Mouse (Mus musculus) left cerebral cortex, postnatal 36 days (tissue): ENCODE results near the gene Tgfbr3. TPM values are rescaled to one million over a fixed set of nuclear protein-coding genes. Genes with fewer than 3 reads are reported as not detected.
A peak's percentile ranks its signal among the peaks of the same experiment; 100 is the strongest.

Experiments
- DNase-seq, 2 experiments: peaks; one replicate each; pipeline ENCODE4 v3.0.0; 2021 to 2022; ENCODE audit warnings: low spot score in 2 of 2, mixed read lengths in 1 of 2
- intact Hi-C: fragments of 180-260 bp; cut with DNase I; formaldehyde crosslinking; loops from one replicate; pipeline ENCODE4 v1.15.1; 2025
- total RNA-seq, 2 experiments: library from RNA; stranded (reverse); gene quantifications; 2 replicates each; pipeline ENCODE4 v1.2.3; 2021

Gene Tgfbr3
- total RNA-seq, 2 experiments from 2014 or later: 7.9 to 10.1 TPM

- DNase-seq: no peak
- intact Hi-C loops: no loop called here
These were observed 189.8 kb downstream of the Tgfbr3 start for GRCm38 (mm10) chr5:107099634-107100033.

- intact Hi-C loops: no loop called here
- no peak for DNase-seq
These were observed 190.4 kb downstream of the Tgfbr3 start for GRCm38 (mm10) chr5:107099076-107099475.

- intact Hi-C loops: no loop called here
- DNase-seq: no peak
These were observed 191.4 kb downstream of the Tgfbr3 start for GRCm38 (mm10) chr5:107098007-107098406.

- DNase-seq: no peak
- intact Hi-C loops: no loop called here
These were observed 192.1 kb downstream of the Tgfbr3 start for GRCm38 (mm10) chr5:107097314-107097713.

GRCm38 (mm10) chr5:107094233-107094632 lies 195.2 kb downstream of the Tgfbr3 start:
- intact Hi-C loops: no loop called here
- no peak for DNase-seq

GRCm38 (mm10) chr5:107093253-107093652 lies 196.2 kb downstream of the Tgfbr3 start:
- DNase-seq: no peak

GRCm38 (mm10) chr5:107092137-107092536 lies 197.3 kb downstream of the Tgfbr3 start:
- peak in 1 of 2 experiments; percentile 36 for DNase-seq

More at GRCm38 (mm10) chr5:107093253-107093652, 196.2 kb downstream of the Tgfbr3 start:
- intact Hi-C loops: no loop called here

GRCm38 (mm10) chr5:107089966-107090365 lies 199.5 kb downstream of the Tgfbr3 start:
- intact Hi-C loops: loop anchor here (10.0 kb wide), 1 partner anchor 195 kb away; the partner anchor contains the start of gene Tgfbr3
- no peak for DNase-seq

More at GRCm38 (mm10) chr5:107092137-107092536, 197.3 kb downstream of the Tgfbr3 start:
- intact Hi-C loops: no loop called here

- intact Hi-C loops: loop anchor here (10.0 kb wide), 1 partner anchor 197 kb away; the partner anchor contains the start of gene Tgfbr3
- peak in 1 of 2 experiments; percentile 37 for DNase-seq
These were observed 201.3 kb downstream of the Tgfbr3 start for GRCm38 (mm10) chr5:107087829-107088808.

GRCm38 (mm10) chr5:107087291-107087690 lies 202.1 kb downstream of the Tgfbr3 start:
- intact Hi-C loops: loop anchor here (10.0 kb wide), 1 partner anchor 198 kb away; the partner anchor contains the start of gene Tgfbr3
- DNase-seq: no peak

GRCm38 (mm10) chr5:107086166-107086565 lies 203.3 kb downstream of the Tgfbr3 start:
- intact Hi-C loops: loop anchor here (10.0 kb wide), 1 partner anchor 199 kb away; the partner anchor contains the start of gene Tgfbr3
- no peak for DNase-seq

GRCm38 (mm10) chr5:107084431-107084830 lies 205.0 kb downstream of the Tgfbr3 start:
- intact Hi-C loops: loop anchor here (10.0 kb wide), 1 partner anchor 200 kb away; the partner anchor contains the start of gene Tgfbr3
- DNase-seq: no peak

- intact Hi-C loops: loop anchor here (10.0 kb wide), 1 partner anchor 203 kb away; the partner anchor contains the start of gene Tgfbr3
- no peak for DNase-seq
These were observed 207.4 kb downstream of the Tgfbr3 start for GRCm38 (mm10) chr5:107082011-107082410.

- intact Hi-C loops: loop anchor here (10.0 kb wide), 1 partner anchor 204 kb away; the partner anchor contains the start of gene Tgfbr3
- DNase-seq: no peak
These were observed 208.3 kb downstream of the Tgfbr3 start for GRCm38 (mm10) chr5:107080986-107081624.

- intact Hi-C loops: loop anchor here (10.0 kb wide), 1 partner anchor 205 kb away; the partner anchor contains the start of gene Tgfbr3
- DNase-seq: no peak
These were observed 209.5 kb downstream of the Tgfbr3 start for GRCm38 (mm10) chr5:107079920-107080319.

GRCm38 (mm10) chr5:107079146-107079638 lies 210.2 kb downstream of the Tgfbr3 start:
- peak in 1 of 2 experiments; percentile 16 for DNase-seq
- intact Hi-C loops: no loop called here

GRCm38 (mm10) chr5:107078361-107078760 lies 211.1 kb downstream of the Tgfbr3 start:
- DNase-seq: no peak
- intact Hi-C loops: no loop called here

GRCm38 (mm10) chr5:107077900-107078299 lies 211.5 kb downstream of the Tgfbr3 start:
- no peak for DNase-seq
- intact Hi-C loops: no loop called here

GRCm38 (mm10) chr5:107074980-107075583 lies 214.3 kb downstream of the Tgfbr3 start:
- DNase-seq: no peak
- intact Hi-C loops: no loop called here
